Mouse (Mus musculus) small intestine, adult 2 months (tissue): ENCODE measurements around the gene Ap5z1. TPM values are rescaled to one million over a fixed set of nuclear protein-coding genes. Genes with fewer than 3 reads are reported as not detected.

Experiments used
- H3K27ac ChIP-seq: fragments of 200-500 bp; 2 replicates; pipeline ENCODE4 v1.5.1; 2012; ENCODE audit warnings: low read depth, low read length, control low read depth, inconsistent platforms; ENCODE audit not compliant: insufficient read depth
- H3K27me3 ChIP-seq: fragments of 200-500 bp; 2 replicates; pipeline ENCODE4 v1.6.1; 2012; ENCODE audit warnings: mild to moderate bottlenecking, moderate library complexity, low read length, inconsistent platforms; ENCODE audit not compliant: control insufficient read depth, insufficient read depth
- H3K36me3 ChIP-seq: fragments of 200-500 bp; 2 replicates; pipeline ENCODE4 v1.6.1; 2012; ENCODE audit warnings: mild to moderate bottlenecking, low read length, control low read depth, inconsistent platforms; ENCODE audit not compliant: control insufficient read depth, insufficient read depth
- H3K4me1 ChIP-seq: fragments of 200-500 bp; 2 replicates; pipeline ENCODE4 v1.6.1; 2012; ENCODE audit warnings: low read length, inconsistent platforms, mixed read lengths; ENCODE audit not compliant: control insufficient read depth, insufficient read depth, insufficient read length
- H3K4me3 ChIP-seq: fragments of 200-500 bp; 2 replicates; pipeline ENCODE4 v1.5.1; 2012; ENCODE audit warnings: low read depth, mild to moderate bottlenecking, control low read depth, inconsistent platforms, low read length, moderate library complexity
- CTCF ChIP-seq: fragments of 200-500 bp; IDR thresholded peaks from 2 replicates; pipeline ENCODE4 v1.5.1; 2012; ENCODE audit warnings: low read depth, mild to moderate bottlenecking, control low read depth, inconsistent platforms, low read length, moderate library complexity, mixed read lengths; ENCODE audit not compliant: insufficient replicate concordance, insufficient read length; ENCODE audit errors: extremely low read depth
- POLR2A ChIP-seq: fragments of 200-500 bp; IDR thresholded peaks from 2 replicates; pipeline ENCODE4 v1.6.1; 2012; ENCODE audit warnings: low read depth, mild to moderate bottlenecking, control low read depth, inconsistent platforms, low read length, moderate library complexity
- WGBS: fragments of 180-500 bp; shearing (Covaris S2); methylation state at CpG from one replicate; pipeline ENCODE4 v1.1.7; 2018; 5-methylcytosine and 5-hydroxymethylcytosine counted together
- polyA plus RNA-seq: library from polyadenylated mRNA; depleted of rRNA; stranded (reverse); fragments of >200 nt; gene quantifications from 2 replicates; pipeline ENCODE4 v1.2.3, GENCODE M21; 2012; rRNA removed

Ap5z1 gene
- polyA plus RNA-seq, 1 experiment = 37.6 TPM

DNA sequence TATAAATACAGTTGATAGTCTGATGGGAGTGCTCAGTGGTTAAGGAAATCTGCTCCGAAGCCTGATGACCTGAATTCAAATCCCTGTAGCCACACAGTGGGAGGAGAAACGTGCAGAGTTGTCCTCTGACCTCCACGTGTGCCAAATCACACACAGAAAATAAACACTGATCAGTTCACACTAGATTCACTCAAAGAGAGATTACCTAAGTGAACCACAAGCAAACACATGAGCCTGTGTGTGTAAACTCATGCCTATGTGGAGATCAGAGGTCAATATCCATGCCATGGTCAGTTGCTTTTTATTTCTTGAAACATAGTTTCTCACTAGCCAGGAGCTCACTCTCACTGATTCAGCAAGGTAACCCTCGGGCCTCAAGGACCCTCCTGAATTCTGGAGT is 56.6 kb downstream of the Ap5z1 start:
- no peak overlapping the region for H3K27ac ChIP-seq
- H3K4me3 ChIP-seq = no peak overlapping the region
- no peaks in the 10 kb centered on the region; the same call in 1 of the 2 replicates for H3K27me3 ChIP-seq
- WGBS = 64% methylated on average over 4 of the region's 4 CpGs
- TF ChIP-seq POLR2A (no peak), CTCF (no peak)
- no peaks in the 10 kb centered on the region for H3K36me3 ChIP-seq
- H3K4me1 ChIP-seq = 0 out of 2 replicates have a peak, but pooled peaks cover 2% of the 10 kb centered on the region

DNA sequence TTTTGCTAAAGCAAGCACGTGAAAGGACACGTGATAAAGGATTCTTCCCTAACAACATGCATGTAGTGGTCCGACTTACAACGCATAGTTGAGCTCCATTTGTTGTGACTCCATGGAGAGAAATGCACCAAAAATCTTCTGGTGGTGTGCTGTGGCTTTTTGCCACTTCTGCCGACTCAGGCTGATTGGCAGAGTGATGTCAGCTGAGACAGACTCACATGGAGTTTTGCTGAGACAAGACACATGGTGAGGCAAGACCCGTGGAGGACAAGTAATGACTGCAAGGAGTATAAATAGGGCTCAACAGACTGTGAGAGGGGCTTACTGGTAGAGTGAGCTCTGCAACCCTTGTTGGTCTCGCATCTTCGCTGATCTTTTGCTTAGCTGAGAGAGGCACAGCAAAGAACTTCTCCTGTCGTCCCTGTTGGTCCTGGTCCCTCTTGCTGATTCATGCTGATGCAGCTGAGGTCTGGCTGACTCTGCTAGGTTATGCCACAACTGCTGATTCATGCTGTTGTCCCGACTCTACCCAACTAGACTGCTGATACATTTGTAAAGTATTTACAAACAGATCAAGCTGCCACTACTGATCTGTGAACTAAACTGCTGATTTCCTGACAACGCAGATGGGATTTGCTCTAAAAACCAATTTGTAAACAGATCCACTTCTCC is 57.6 kb downstream of the Ap5z1 start:
- TF ChIP-seq POLR2A = no peak
- no peak for TF ChIP-seq CTCF
- WGBS = 74% methylated on average over 11 of the region's 11 CpGs

DNA sequence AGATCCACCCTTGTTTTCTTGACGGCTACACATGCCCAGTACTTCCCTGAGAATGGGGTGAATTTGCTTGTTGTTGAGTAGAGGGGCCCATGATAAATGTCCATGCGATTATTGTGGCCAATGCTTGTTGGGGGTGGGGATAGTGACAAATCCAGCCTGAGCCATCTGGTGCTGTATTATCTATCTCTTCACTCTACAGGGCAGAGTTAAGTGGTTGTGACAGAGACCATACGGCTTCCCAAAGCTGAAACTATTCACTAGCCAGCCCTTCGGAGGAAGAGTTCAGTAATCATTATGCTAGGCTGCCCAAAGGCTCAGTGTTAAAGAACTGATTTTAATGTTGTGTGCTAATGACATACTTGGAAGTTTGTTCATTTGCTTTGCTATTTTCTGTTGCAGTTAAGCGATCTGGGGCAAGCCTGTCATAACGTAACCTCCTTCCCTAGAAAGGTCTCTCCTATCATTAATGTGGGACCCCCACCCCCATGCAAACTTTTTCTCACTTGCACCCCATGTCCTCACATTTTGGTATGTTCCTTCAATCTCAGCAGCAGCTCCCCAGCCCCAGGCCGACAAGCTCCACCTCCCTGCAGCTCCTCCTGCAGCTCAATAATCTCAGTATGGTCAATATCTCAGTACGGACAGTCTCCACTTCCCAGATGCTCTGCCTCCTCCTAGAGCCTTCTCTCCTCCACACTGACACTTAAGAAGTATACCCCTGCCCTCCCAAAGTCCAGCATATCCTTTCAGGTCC is 61.1 kb downstream of the Ap5z1 start:
- no peak overlapping the region for H3K27ac ChIP-seq
- H3K4me3 ChIP-seq = no peak overlapping the region
- no peaks in the 10 kb centered on the region for H3K36me3 ChIP-seq
- peaks cover 8% of the 10 kb centered on the region for H3K27me3 ChIP-seq
- 70% methylated on average over 8 of the region's 8 CpGs for WGBS
- TF ChIP-seq CTCF (no peak), POLR2A (no peak)
- H3K4me1 ChIP-seq = 0 out of 2 replicates have a peak, but pooled peaks cover 2% of the 10 kb centered on the region

More for the DNA sequence above, 57.6 kb downstream of the Ap5z1 start:
- Histone ChIP-seq H3K27ac (no peak overlapping the region), H3K4me3 (no peak overlapping the region), H3K27me3 (no peaks in the 10 kb centered on the region; the same call in 1 of the 2 replicates), H3K4me1 (0 out of 2 replicates have a peak, but pooled peaks cover 2% of the 10 kb centered on the region), H3K36me3 (no peaks in the 10 kb centered on the region)

Other genes starting within 250 kb of the Ap5z1 start
- gene Foxk1, start 62.4 kb upstream of the Ap5z1 start, polyA plus RNA-seq = 11.2 and 58.0 TPM in 2 replicates
- gene Papolb, start 66.1 kb downstream of the Ap5z1 start, polyA plus RNA-seq = not detected in 2 replicates
- 0.82 and 0.98 TPM in 2 replicates for gene Radil, start 87.2 kb downstream of the Ap5z1 start, polyA plus RNA-seq
- gene Mmd2, start 144.9 kb downstream of the Ap5z1 start, polyA plus RNA-seq = 0.13 and 0.20 TPM in 2 replicates
- 22.5 and 38.9 TPM in 2 replicates for gene Wipi2, start 163.8 kb downstream of the Ap5z1 start, polyA plus RNA-seq
- 1.1 and 2.6 TPM in 2 replicates for gene Slc29a4, start 228.6 kb downstream of the Ap5z1 start, polyA plus RNA-seq